Mouse (Mus musculus) retina, embryonic 14.5 days (tissue): Measurements from ENCODE around the gene Tbk1.

Source experiments
- DNase-seq: peaks from one replicate; pipeline ENCODE4 v3.0.0-alpha.2; 2015; ENCODE audit warnings: low spot score

Gene Tbk1

GRCm38 (mm10) chr10:121497968-121498367 lies 88.6 kb downstream of the Tbk1 start:
- DNase-seq: no peak

- DNase-seq: no peak
Observed at GRCm38 (mm10) chr10:121496616-121497015, 90.0 kb downstream of the Tbk1 start.
